Mouse (Mus musculus): Measurements from ENCODE around the gene Dnal4. TPM values are rescaled to one million over a fixed set of nuclear protein-coding genes. Genes with fewer than 3 reads are reported as not detected.
A peak's percentile ranks its signal among the peaks of the same experiment; 100 is the strongest.
"Not testable (repeated sequence)": the region's sequence is repeated elsewhere in the genome, so short reads cannot be mapped to it uniquely, and the experiment has no call there.

Gene Dnal4
- total RNA-seq (2021) = 10 to 100 TPM; 41.1 TPM
- long read RNA-seq, experiment 1, transcript Dnal4-201 (4 exons, 1,472 nt) = major isoform, 57 of 65 reads
- long read RNA-seq, experiment 1, partial matches to known transcripts = 6 of 65 reads
- long read RNA-seq, experiment 1, other reads (novel, unspliced or antisense) = 2 of 65 reads
- long read RNA-seq, experiment 2, transcript Dnal4-201 (4 exons, 1,472 nt) = major isoform, 69 of 87 reads
- long read RNA-seq, experiment 2, partial matches to known transcripts = 5 of 87 reads
- long read RNA-seq, experiment 2, other reads (novel, unspliced or antisense) = 12 of 87 reads

- DNase-seq (ENCODE audit: low spot score in 2 of 2) = no peak
Observed at GRCm38 (mm10) chr15:79777749-79778148, at the start of gene Dnal4. TSS of gene Dnal4 (minus strand) at chr15:79777849.

GRCm38 (mm10) chr15:79827061-79827777, 49.6 kb upstream of the Dnal4 start:
- no peak for DNase-seq (ENCODE audit: low spot score in 2 of 2)

DNA sequence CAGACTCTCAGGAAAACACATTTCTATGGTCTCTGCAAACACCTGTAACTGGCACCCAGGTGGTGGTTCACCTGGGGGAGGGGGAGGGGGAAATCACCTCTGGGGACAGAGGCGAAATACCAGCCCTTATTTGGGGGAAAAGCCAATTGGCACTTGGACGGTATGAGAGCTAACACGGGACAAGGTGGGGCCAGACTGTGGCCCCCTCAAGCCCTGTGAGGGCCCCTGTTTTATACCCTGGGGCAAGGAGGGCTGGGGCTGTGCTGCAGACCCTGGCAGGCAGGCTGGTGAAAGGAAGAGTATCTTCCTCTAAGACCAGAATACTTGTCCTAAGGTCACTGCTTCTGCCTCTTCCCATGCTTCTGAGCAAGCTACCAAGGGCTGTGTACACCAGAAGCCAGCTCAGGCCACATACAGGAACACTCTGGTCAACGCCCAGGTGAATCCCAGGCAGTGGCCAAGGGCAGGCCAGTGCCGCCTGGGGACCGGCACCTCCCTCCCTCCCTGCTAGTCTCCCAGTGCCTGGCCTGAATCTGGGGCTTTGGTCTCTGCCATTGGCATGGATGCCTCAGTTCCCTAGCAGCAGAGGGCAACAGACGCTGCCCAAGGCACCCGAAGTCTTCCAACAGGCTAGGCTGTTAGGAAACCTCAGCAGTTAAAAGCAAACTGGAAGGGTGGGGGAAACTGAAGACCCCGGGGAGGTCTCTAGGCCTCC, 48.7 kb upstream of the Dnal4 start:
- no peak for DNase-seq (ENCODE audit: low spot score in 2 of 2)

DNA sequence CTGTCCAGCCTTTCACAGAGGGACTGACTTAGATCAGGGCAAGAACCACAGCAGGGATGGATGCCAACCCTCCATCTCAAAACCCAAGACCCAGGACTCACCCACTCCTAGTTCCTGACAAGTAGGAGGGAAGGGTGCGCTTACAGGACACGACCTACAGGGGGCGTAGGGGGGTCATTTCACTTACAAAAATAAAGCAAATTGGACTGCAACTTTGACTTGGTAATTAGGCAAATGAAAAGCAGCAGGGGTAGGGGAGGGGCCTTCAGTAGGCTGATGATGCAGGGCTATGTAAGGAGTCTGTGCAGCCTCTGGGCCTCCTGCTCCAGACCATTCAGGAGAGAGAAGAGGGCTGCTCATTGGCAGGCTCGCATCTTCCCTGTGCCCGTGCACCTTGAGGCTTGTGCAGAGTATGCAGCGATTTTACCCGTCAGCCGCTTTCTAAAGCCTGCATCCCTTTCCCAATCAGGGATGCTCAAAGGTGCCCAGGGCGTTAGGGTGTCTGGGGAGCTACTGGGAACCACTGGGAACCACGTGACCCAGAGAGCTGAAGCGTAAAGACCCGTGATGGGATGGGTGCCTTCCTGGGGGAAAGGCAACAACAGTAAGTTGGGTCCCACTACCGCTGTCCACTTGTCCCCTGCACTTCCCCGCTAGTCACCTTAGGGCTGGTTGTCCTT, 47.6 kb upstream of the Dnal4 start:
- peak in 1 of 2 experiments; percentile 31 for DNase-seq (ENCODE audit: low spot score in 2 of 2)

DNA sequence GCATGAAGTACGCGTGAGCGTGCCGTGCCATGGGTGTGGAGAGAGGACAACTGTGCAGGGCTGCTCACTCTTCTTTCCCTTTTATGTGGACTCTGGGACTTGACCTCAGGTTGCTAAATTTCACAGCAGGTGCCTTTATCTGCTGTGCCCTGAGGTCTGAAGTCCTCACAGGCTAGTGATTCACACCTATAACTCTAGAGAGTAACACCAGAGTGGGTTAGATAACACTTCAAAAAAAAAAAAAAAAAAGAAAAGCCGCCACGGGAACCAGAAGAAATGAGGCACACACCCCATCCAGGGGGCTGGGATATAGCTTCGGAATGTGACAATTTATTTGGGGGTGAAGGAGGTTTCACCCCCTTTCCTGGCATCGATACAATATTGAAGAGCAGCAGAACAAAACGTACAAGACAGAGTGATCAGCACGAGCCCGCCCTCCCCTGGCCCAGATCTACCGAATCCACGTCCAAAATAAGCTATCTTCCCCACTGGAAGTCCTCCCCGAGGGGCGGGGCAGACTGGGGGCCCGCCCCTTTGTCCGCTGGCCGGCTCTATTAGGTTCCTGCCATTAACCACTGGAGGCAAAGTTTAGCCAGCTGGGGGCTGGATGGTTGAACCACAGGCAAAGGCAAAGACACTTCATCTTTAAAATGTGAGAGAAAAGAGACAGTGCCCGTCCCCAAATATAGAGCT, 46.1 kb upstream of the Dnal4 start:
- DNase-seq (ENCODE audit: low spot score in 2 of 2) = peak in 1 of 2 experiments; percentile 19

- DNase-seq (ENCODE audit: low spot score in 2 of 2) = no peak
Observed at GRCm38 (mm10) chr15:79822265-79823199, 44.9 kb upstream of the Dnal4 start.

GRCm38 (mm10) chr15:79818325-79818724, 40.7 kb upstream of the Dnal4 start:
- no peak for DNase-seq (ENCODE audit: low spot score in 2 of 2)

DNA sequence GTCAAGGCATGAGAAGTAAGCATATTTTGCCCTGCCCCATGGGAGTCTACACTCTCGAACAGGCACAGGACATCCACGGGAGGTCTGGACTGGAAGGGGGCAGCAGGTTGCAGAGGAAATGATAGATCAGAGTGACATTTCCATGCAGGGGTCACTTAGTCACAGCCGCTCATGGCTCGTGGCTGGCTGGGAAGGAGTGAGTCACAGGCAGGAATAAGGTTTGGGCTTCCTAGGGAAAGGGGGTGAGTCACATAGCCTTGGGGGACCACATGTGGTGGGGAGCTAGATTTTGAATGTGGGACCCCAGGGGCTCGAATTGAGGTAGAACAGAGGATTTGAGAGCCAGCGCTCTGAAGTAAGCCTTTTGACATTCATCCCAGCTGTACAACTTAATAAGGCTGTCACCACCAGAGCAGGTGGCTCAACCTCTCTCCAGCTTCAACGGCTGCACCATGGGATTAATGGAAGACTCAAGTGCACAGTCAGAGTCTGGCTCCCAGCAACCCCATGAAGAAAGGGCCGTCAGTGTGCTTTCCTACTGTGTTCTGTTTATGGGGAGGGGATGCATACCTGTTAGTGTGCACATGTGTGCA, 36.1 kb upstream of the Dnal4 start:
- DNase-seq (ENCODE audit: low spot score in 2 of 2) = no peak

- not testable (repeated sequence) for DNase-seq (ENCODE audit: low spot score in 2 of 2)
Observed at GRCm38 (mm10) chr15:79812840-79813239, 35.2 kb upstream of the Dnal4 start.

DNA sequence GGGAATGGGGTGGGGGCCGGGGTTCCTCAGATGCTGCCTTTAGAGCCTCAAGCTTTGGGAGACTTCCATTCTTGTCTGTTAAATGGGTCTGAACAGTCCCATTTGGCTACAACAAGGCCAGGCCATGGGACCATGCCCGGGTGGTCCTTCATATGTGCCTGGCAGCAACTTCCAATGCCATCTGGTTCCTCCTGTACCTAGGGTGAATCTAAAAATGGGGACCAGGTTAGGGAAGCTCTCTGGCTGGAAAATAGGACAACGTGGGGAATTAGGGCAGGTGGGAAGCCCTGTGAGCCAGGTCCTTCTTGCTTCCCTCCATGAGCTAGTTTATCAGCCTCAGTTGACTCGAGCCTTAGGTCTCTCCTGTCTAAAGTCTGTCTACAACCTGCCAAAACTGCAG, 33.3 kb upstream of the Dnal4 start:
- DNase-seq (ENCODE audit: low spot score in 2 of 2) = no peak

DNA sequence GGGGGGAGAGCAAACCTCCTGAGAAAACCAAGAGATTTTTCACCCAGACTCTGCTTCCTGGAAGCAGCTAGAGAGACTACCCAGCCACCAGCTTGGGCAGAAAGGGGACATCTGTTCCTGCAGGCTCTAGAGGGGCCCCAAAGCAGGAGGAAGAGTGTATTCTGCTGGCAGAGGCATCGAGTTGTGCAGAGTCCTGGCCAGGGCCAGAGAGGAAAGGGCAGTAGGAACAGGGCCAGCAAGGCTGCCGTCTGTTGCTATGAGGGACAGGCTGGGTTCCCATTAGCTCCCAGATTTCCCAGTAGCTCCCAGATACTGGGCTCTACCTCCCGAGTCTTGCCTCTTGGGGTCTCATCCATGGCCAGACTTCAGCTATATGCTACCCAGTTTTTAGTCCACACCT, 32.4 kb upstream of the Dnal4 start:
- DNase-seq (ENCODE audit: low spot score in 2 of 2) = no peak

DNA sequence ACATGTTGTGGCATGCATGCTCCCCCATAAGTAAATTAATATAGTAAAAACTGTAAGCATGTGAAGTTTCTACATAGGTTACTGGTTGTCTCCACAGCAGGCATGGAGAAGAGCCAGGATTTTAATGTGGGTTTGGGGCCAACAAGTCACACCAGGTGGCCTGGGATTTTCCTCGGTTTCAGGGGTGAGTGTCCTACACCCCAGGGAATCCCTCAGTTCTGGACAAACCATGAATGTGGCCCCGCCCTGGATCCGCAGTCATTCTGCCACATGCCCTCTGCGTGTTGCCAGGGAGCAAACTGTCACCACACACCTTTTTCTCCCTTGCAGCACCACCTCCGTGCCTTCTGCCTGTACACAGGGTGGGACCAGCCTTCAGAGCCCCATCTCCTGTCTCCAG, 31.0 kb upstream of the Dnal4 start:
- DNase-seq (ENCODE audit: low spot score in 2 of 2) = no peak

DNA sequence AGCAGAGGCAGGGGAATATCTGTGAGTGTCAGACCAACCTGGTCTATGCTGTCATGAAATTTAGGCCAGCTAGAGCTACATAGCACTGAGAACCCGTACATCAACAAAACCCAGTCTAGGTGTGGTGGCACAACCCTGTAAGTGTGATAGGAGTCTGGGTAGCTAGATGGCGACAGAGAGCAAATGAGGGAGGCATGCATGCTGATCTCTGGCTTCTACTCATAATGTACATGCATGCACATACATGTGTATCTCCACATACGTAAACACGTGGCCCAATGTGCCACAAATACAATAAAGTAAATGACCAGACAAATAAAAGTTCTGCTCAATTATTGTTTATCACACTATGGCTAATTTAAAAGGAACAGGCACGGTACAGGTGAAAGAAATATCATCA, 30.5 kb upstream of the Dnal4 start:
- peak in 1 of 2 experiments; percentile 22 for DNase-seq (ENCODE audit: low spot score in 2 of 2)

DNA sequence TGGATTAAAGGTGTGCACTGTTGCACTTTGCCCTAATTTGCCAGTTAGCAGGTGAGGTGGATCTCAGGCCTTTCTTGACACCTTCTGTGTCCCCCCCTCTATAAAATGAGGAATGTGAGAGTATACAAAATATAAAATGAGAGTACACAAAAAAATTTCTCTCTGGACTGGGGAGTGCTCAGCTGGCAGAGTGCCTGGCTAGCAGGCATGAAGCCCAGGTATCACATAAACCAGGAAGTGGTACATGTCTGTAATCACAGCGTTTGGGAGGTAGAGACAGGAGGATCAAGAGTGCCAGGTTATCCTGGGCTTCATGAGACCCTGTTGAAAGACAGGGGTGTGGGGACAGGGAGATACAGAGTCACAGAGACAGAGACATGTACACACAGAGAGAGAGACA, 29.4 kb upstream of the Dnal4 start:
- DNase-seq (ENCODE audit: low spot score in 2 of 2) = no peak

DNA sequence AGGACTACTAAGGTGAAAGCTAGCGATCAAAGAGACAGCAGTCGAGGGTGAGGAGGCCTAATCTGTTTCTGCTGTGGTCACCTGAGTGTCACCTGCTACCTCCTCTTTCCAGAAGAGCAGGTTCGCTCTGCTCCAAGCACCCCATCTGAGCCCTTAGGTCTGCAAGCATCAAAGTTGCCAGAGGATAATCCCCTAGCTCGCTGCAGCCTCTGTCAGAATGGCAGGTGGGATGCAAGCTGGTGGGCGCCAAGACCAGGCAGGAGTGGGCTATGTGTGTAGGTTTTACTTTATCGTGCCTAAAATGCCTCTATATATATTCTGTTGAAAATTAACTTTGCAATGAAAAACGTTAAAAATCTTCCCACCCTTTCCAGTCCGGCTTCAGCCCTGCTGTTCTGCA, 27.6 kb upstream of the Dnal4 start:
- DNase-seq (ENCODE audit: low spot score in 2 of 2) = no peak

GRCm38 (mm10) chr15:79804352-79805071, 26.9 kb upstream of the Dnal4 start, which contains the start of gene Nptxr:
TSS of gene Nptxr (minus strand) at chr15:79804766.
- peak in 1 of 2 experiments; percentile 73 for DNase-seq (ENCODE audit: low spot score in 2 of 2)

DNA sequence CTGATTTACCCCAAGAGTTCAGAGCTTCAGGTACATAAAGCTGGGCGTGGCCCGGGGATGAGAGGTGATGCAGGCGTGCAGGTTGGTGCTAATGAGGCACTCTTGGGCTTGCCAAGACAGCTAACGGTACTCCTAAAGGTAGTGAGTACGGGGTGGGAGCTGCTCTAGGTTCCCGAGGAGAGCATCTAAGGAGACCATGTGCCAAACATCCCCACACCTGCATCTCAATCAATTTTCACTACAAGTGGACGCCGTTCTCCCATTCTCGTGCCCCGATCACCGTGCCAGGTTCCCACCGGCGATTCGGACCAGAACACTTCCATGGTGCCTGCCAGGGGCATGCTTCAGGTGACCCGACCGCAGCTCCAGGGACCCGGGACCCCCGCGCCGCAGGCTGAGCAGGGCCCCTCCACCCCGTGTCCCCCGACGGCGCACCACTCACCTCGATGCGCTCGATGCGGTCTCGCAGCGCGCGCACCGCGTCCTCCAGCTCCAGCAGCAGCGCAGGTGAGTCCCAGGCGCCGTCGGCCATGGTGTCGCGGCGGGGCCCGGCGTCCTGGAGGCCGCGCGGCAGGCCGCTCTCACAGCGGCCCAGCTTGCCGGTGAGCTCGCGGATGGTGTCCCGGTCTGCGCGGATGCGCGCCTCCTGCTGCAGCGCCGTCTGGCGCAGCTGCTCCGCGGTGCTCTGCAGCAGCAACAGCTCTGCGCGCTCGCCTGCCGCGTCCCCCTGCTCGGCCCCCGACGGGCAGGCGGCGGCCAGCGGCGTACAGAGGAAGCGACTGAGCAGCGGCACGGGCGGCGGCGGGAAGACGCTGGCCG, 26.1 kb upstream of the Dnal4 start:
- no peak for DNase-seq (ENCODE audit: low spot score in 2 of 2)

GRCm38 (mm10) chr15:79802304-79802703, 24.7 kb upstream of the Dnal4 start:
- no peak for DNase-seq (ENCODE audit: low spot score in 2 of 2)

Data from layer of hippocampus, postnatal 14 days (tissue).